Mouse (Mus musculus): ENCODE data around the gene Anxa9. TPM values are rescaled to one million over a fixed set of nuclear protein-coding genes. Genes with fewer than 3 reads are reported as not detected.

Anxa9 gene
- total and polyA plus RNA-seq, 3 experiments, result 1.5 to 4.1 (median 2.5) TPM

DNA sequence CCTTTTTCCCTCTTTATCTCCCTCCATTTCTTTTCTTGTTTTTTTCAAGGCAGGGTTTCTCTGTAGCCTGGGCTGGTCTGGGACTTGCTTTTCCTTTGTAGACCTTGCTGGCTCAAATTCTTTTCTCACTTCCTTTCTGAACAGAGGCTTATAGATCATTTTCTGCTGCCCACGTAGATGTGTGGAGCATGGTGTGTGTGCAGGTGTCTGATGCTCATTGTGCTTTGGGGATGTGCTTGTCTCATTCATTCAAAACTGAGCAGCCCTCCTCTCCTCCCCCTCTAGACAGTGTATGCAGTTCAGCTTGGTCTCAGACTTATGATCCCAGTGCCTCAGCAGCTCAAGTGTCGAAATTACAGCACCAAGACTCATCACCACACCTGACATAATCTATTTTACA, 12.1 kb upstream of the Anxa9 start:
- DNase-seq (ENCODE audit: extremely low read depth), result peak; percentile 27
- H3K79me2 ChIP-seq (replicated peaks; ENCODE audit: control insufficient read depth, extremely low read depth, insufficient read depth, poor library complexity, severe bottlenecking), result peaks cover 46% of the 10 kb centered on the region
- in situ Hi-C loops (cut with MboI; ENCODE audit: low pct_ligation_motif_present, low pct_unique_long_range_greater_than_20kb, low sequenced_read_pairs), result loop anchor here (5.0 kb wide), 1 partner anchor 33 kb away; no protein-coding TSS in a partner anchor
- H3K4me3 ChIP-seq (replicated peaks in 1 of 3; ENCODE audit: low read depth in 2 of 3, low read length in 2 of 3, poor library complexity in 1 of 3), result no peak overlapping the region
- H3K4me1 ChIP-seq (ENCODE audit: control insufficient read depth in 1 of 2, insufficient read depth in 2 of 2), result peaks cover 17 to 35% of the 10 kb centered on the region in 2 experiments
- 0 out of 2 replicates have a peak overlapping the region, but pooled peaks have one; percentile 28 for H3K27ac ChIP-seq (ENCODE audit: insufficient read depth, low read depth)
- TF ChIP-seq PAX5 (IDR thresholded peaks at IDR 0.05; ENCODE audit: low read length) (no peak), GABPA (IDR thresholded peaks at IDR 0.05; ENCODE audit: insufficient replicate concordance, low read depth, low read length) (no peak), USF1 (IDR thresholded peaks at IDR 0.05; ENCODE audit: low read depth, low read length) (no peak), CHD2 (IDR thresholded peaks at IDR 0.05; ENCODE audit: low read length) (no peak), HCFC1 (IDR thresholded peaks at IDR 0.05; ENCODE audit: low read depth, low read length) (no peak)
- H3K9me3 ChIP-seq (replicated peaks; ENCODE audit: low read length), result no peaks in the 10 kb centered on the region
- no peak overlapping the region for H3K9ac ChIP-seq (ENCODE audit: insufficient read depth, low read depth)
- peak overlapping the region; percentile 31; the same call in 1 of the 2 replicates for H3K4me2 ChIP-seq (ENCODE audit: insufficient read depth, low read depth, poor library complexity, severe bottlenecking)
- H3K27me3 ChIP-seq (replicated peaks), result no peaks in the 10 kb centered on the region
- dilution Hi-C loops (cut with MboI; ENCODE audit: extremely low pct_ligation_motif_present, extremely low pct_unique_long_range_greater_than_20kb, low sequenced_read_pairs), result no loop called here
- peaks cover 46 to 65% of the 10 kb centered on the region in 2 experiments for H3K36me3 ChIP-seq (replicated peaks in 1 of 2; ENCODE audit: control insufficient read depth in 1 of 2, insufficient read depth in 1 of 2, low read length in 1 of 2)

DNA sequence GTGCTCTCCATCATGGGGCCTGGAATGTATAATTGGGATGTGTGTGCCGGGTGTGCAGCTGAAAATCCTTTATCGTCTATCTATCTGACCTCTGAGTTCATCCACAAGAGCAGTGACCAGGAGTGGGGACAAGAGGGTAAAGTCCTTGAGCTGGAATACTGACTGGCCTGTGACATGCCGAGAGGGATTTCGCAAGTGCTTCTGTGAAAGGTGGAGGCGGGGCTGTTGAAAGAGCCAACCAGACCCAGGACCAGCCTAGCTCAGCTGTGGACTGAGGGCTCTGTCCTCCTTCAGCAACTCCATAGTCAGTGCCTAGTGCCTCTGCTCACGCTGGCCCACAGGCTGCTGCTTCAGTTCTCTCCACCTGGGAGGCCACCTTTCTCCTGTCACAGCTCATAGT, 11.6 kb upstream of the Anxa9 start:
- H3K27ac ChIP-seq (ENCODE audit: insufficient read depth, low read depth), result peak overlapping the region; percentile 38; the same call in 1 of the 2 replicates
- DNase-seq (ENCODE audit: extremely low read depth), result no peak
- peaks cover 40 to 59% of the 10 kb centered on the region in 2 experiments for H3K36me3 ChIP-seq (replicated peaks in 1 of 2; ENCODE audit: control insufficient read depth in 1 of 2, insufficient read depth in 1 of 2, low read length in 1 of 2)

DNA sequence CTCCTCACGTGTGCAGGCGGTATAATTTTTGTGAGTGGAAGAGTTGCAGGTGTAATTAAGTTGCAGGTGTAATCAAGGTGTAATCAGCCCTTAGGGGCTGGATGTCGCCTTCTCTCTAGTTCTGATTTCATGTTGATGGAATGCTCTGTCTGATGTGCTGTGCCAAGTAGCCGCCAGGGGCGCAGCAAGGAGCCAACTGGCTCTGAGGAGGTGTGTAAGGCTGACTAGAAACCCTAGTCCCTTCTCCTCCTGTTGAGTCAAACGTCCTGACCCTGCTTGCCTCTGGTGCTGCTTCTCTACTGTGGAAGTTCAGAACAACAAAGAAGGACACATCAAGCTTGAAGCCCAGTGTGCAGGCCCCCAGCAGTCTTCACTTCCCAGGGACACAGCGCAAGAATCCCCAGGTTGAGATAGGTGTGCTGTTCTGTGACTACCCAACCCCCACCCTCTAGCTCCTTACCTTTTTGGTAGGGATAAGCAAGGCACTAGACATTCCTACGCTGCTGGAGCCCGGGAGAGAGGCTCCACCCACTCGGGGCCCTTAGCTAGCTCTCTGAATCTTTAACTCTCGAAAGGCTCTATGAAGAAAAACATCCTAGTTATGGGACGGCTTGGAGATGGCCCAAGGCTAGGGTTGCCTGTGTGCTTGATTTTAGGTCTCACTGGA, 10.6 kb upstream of the Anxa9 start:
- Histone ChIP-seq H3K4me1 (ENCODE audit: control insufficient read depth in 1 of 2, insufficient read depth in 2 of 2) (peaks cover 19 to 43% of the 10 kb centered on the region in 2 experiments), H3K27me3 (replicated peaks) (no peaks in the 10 kb centered on the region), H3K79me2 (replicated peaks; ENCODE audit: control insufficient read depth, extremely low read depth, insufficient read depth, poor library complexity, severe bottlenecking) (peaks cover 46% of the 10 kb centered on the region), H3K9me3 (replicated peaks; ENCODE audit: low read length) (no peaks in the 10 kb centered on the region), H3K27ac (ENCODE audit: insufficient read depth, low read depth) (no peak overlapping the region), H3K36me3 (replicated peaks in 1 of 2; ENCODE audit: control insufficient read depth in 1 of 2, insufficient read depth in 1 of 2, low read length in 1 of 2) (peaks cover 32 to 49% of the 10 kb centered on the region in 2 experiments), H3K9ac (ENCODE audit: insufficient read depth, low read depth) (0 out of 2 replicates have a peak overlapping the region, but pooled peaks have one; percentile 1), H3K4me3 (replicated peaks in 1 of 3; ENCODE audit: low read depth in 2 of 3, low read length in 2 of 3, poor library complexity in 1 of 3) (no peak overlapping the region), H3K4me2 (ENCODE audit: insufficient read depth, low read depth, poor library complexity, severe bottlenecking) (peak overlapping the region; percentile 73)
- in situ Hi-C loops (cut with MboI; ENCODE audit: low pct_ligation_motif_present, low pct_unique_long_range_greater_than_20kb, low sequenced_read_pairs), result loop anchor here (5.0 kb wide), 1 partner anchor 35 kb away; no protein-coding TSS in a partner anchor
- peak; percentile 69 for DNase-seq (ENCODE audit: extremely low read depth)
- no peak for TF ChIP-seq ETS1 (conservative IDR thresholded peaks at IDR 0.05; ENCODE audit: low read depth, low read length)
- TF ChIP-seq TBP (conservative IDR thresholded peaks at IDR 0.05; ENCODE audit: low read depth, low read length), result no peak
- peak; percentile 76 to 77 for TF ChIP-seq CTCF (conservative IDR thresholded peaks at IDR 0.05 in 1 of 2, IDR thresholded peaks at IDR 0.05 in 1 of 2; ENCODE audit: low read depth in 2 of 2, low read length in 2 of 2)
- no peak for TF ChIP-seq IRF4 (IDR thresholded peaks at IDR 0.05; ENCODE audit: low read depth, low read length)
- TF ChIP-seq RAD21 (IDR thresholded peaks at IDR 0.05; ENCODE audit: low read depth, low read length), result peak; percentile 13
- TF ChIP-seq USF2 (conservative IDR thresholded peaks at IDR 0.05; ENCODE audit: low read depth, low read length), result no peak
- no peak for TF ChIP-seq ZKSCAN1 (IDR thresholded peaks at IDR 0.05; ENCODE audit: borderline replicate concordance, low read depth, low read length)
- no peak for TF ChIP-seq GABPA (IDR thresholded peaks at IDR 0.05; ENCODE audit: insufficient replicate concordance, low read depth, low read length)
- TF ChIP-seq MAZ (IDR thresholded peaks at IDR 0.05; ENCODE audit: low read depth, low read length), result no peak
- dilution Hi-C loops (cut with MboI; ENCODE audit: extremely low pct_ligation_motif_present, extremely low pct_unique_long_range_greater_than_20kb, low sequenced_read_pairs), result no loop called here

More for the DNA sequence above, 11.6 kb upstream of the Anxa9 start:
- in situ Hi-C loops (cut with MboI; ENCODE audit: low pct_ligation_motif_present, low pct_unique_long_range_greater_than_20kb, low sequenced_read_pairs), result loop anchor here (5.0 kb wide), 1 partner anchor 34 kb away; no protein-coding TSS in a partner anchor
- Histone ChIP-seq H3K4me1 (ENCODE audit: control insufficient read depth in 1 of 2, insufficient read depth in 2 of 2) (peaks cover 17 to 38% of the 10 kb centered on the region in 2 experiments), H3K4me2 (ENCODE audit: insufficient read depth, low read depth, poor library complexity, severe bottlenecking) (peak overlapping the region; percentile 31; the same call in 1 of the 2 replicates), H3K9me3 (replicated peaks; ENCODE audit: low read length) (no peaks in the 10 kb centered on the region), H3K9ac (ENCODE audit: insufficient read depth, low read depth) (0 out of 2 replicates have a peak overlapping the region, but pooled peaks have one; percentile 6), H3K79me2 (replicated peaks; ENCODE audit: control insufficient read depth, extremely low read depth, insufficient read depth, poor library complexity, severe bottlenecking) (peaks cover 46% of the 10 kb centered on the region), H3K4me3 (replicated peaks in 1 of 3; ENCODE audit: low read depth in 2 of 3, low read length in 2 of 3, poor library complexity in 1 of 3) (no peak overlapping the region), H3K27me3 (replicated peaks) (no peaks in the 10 kb centered on the region)
- dilution Hi-C loops (cut with MboI; ENCODE audit: extremely low pct_ligation_motif_present, extremely low pct_unique_long_range_greater_than_20kb, low sequenced_read_pairs), result no loop called here
- no peak for TF ChIP-seq TBP (conservative IDR thresholded peaks at IDR 0.05; ENCODE audit: low read depth, low read length)
- TF ChIP-seq CHD2 (IDR thresholded peaks at IDR 0.05; ENCODE audit: low read length), result no peak
- TF ChIP-seq MEF2A (IDR thresholded peaks at IDR 0.05; ENCODE audit: borderline replicate concordance, low read depth, low read length), result no peak
- TF ChIP-seq RAD21 (IDR thresholded peaks at IDR 0.05; ENCODE audit: low read depth, low read length), result no peak
- no peak for TF ChIP-seq TCF12 (IDR thresholded peaks at IDR 0.05; ENCODE audit: low read depth, low read length)
- TF ChIP-seq USF2 (conservative IDR thresholded peaks at IDR 0.05; ENCODE audit: low read depth, low read length), result no peak
- TF ChIP-seq MYC (IDR thresholded peaks at IDR 0.05; ENCODE audit: low read depth, low read length), result no peak
- TF ChIP-seq NRF1 (IDR thresholded peaks at IDR 0.05; ENCODE audit: low read depth, low read length), result no peak
- TF ChIP-seq ZC3H11A (IDR thresholded peaks at IDR 0.05; ENCODE audit: low read depth, low read length), result no peak
- TF ChIP-seq MAX (IDR thresholded peaks at IDR 0.05; ENCODE audit: low read length), result no peak
- TF ChIP-seq JUN (IDR thresholded peaks at IDR 0.05; ENCODE audit: insufficient read depth, low read depth, low read length), result no peak
- TF ChIP-seq NELFE (IDR thresholded peaks at IDR 0.05; ENCODE audit: low read depth, low read length), result no peak
- TF ChIP-seq RCOR1 (conservative IDR thresholded peaks at IDR 0.05; ENCODE audit: low read depth, low read length), result no peak

Measured in CH12.LX (cell line).